Mouse (Mus musculus) lung, postnatal 0 days (tissue): ENCODE results near the gene Tle6.

Experiments
- CTCF ChIP-seq: IDR thresholded peaks from 2 replicates; pipeline ENCODE4 v1.5.1; 2016; ENCODE audit warnings: antibody characterized with exemption, mild to moderate bottlenecking
- EP300 ChIP-seq: IDR thresholded peaks from 2 replicates; pipeline ENCODE4 v1.6.1; 2016; ENCODE audit warnings: antibody characterized with exemption, mild to moderate bottlenecking, control low read depth

GRCm38 (mm10) chr10:81645391-81645790 is 44.5 kb upstream of the Tle6 start:
- TF ChIP-seq EP300, result no peak
- TF ChIP-seq CTCF, result no peak
